8 mouse cellular contexts compared by ENCODE assay signal in the genomic region with DNA sequence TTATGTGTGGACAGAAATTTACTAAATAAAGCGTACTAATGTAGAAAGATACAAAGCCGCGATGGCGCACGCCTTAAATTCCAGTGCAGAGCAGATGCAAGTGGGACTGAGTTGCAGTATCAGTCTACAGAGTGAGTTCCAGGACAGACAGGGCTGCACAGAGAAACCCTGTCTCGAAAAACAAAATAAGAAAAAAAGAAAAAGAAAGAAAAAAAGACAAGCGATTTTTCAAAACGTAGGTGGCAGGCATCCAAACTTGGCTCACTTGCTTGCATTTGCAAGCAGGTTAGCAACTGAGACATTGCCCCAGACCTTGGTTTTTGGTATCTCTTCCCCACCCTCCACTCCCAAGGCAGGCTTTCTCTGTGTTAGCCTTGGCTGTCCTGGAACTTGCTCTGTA. TPM values are rescaled to one million over a fixed set of nuclear protein-coding genes. Genes with fewer than 3 reads are reported as not detected.
A peak's percentile ranks its signal among the peaks of the same experiment; 100 is the strongest.
DNase-seq lines count a peak whose midpoint lies in the region; ATAC-seq and TF ChIP-seq lines count a peak whose summit lies in the region.

No protein-coding gene starts in this region.

- peak overlapping the region; percentile 87 for H3K27ac ChIP-seq in heart, embryonic 13.5 days (replicated peaks)
- peak overlapping the region; percentile 93 for H3K27ac ChIP-seq in forebrain, embryonic 16.5 days (ENCODE audit: low read length)
- H3K27ac ChIP-seq in liver, postnatal 0 days (ENCODE audit: low read depth), result peak overlapping the region; percentile 53; the same call in 1 of the 2 replicates

- no peak for ATAC-seq in heart, embryonic 13.5 days (ENCODE audit: extremely low read depth, insufficient number of reproducible peaks, low FRiP score, low TSS enrichment)
- ATAC-seq in forebrain, embryonic 16.5 days, result no peak
- no peak for ATAC-seq in liver, postnatal 0 days

- H3K4me1 ChIP-seq in heart, embryonic 13.5 days, result peaks cover 60% of the 10 kb centered on the region
- peaks cover 64% of the 10 kb centered on the region for H3K4me1 ChIP-seq in forebrain, embryonic 16.5 days (replicated peaks; ENCODE audit: control insufficient read depth, insufficient read depth, low read length)
- peaks cover 34% of the 10 kb centered on the region for H3K4me1 ChIP-seq in liver, postnatal 0 days (ENCODE audit: insufficient read depth)

- H3K9me3 ChIP-seq in heart, embryonic 13.5 days, result no peaks in the 10 kb centered on the region
- H3K9me3 ChIP-seq in forebrain, embryonic 16.5 days (ENCODE audit: control insufficient read depth, low read length), result no peaks in the 10 kb centered on the region
- H3K9me3 ChIP-seq in liver, postnatal 0 days (ENCODE audit: low read length), result no peaks in the 10 kb centered on the region

- peak overlapping the region; percentile 94 for H3K4me2 ChIP-seq in heart, embryonic 13.5 days
- H3K4me2 ChIP-seq in forebrain, embryonic 16.5 days (ENCODE audit: low read length), result peak overlapping the region; percentile 56
- H3K4me2 ChIP-seq in liver, postnatal 0 days (ENCODE audit: low read depth, low read length), result peak overlapping the region; percentile 95; the same call in 1 of the 2 replicates

- no peak for TF ChIP-seq EP300 in liver, postnatal 0 days (IDR thresholded peaks at IDR 0.05; ENCODE audit: low read depth)

- peak overlapping the region; percentile 94 for H3K4me3 ChIP-seq in heart, embryonic 13.5 days
- peak overlapping the region; percentile 28 for H3K4me3 ChIP-seq in forebrain, embryonic 16.5 days (replicated peaks; ENCODE audit: low read length)
- H3K4me3 ChIP-seq in liver, postnatal 0 days (ENCODE audit: low read depth, low read length), result peak overlapping the region; percentile 82

- no peak for TF ChIP-seq CTCF in liver, postnatal 0 days (IDR thresholded peaks at IDR 0.05; ENCODE audit: low read depth)

- WGBS in heart, embryonic 13.5 days, result 28% methylated on average over 8 of the region's 8 CpGs
- 2% methylated on average over 8 of the region's 8 CpGs for WGBS in forebrain, embryonic 16.5 days
- 50% methylated on average over 8 of the region's 8 CpGs for WGBS in liver, postnatal 0 days (ENCODE audit: insufficient replicate concordance)

- no peaks in the 10 kb centered on the region for H3K27me3 ChIP-seq in heart, embryonic 13.5 days (replicated peaks)
- H3K27me3 ChIP-seq in forebrain, embryonic 16.5 days (replicated peaks; ENCODE audit: control insufficient read depth, insufficient read depth, low read length), result no peaks in the 10 kb centered on the region
- no peaks in the 10 kb centered on the region for H3K27me3 ChIP-seq in liver, postnatal 0 days (ENCODE audit: insufficient read depth, low read length)

- DNase-seq in heart, adult 8-10 months (ENCODE audit: low spot score), result no peak
- peak; percentile 27 for DNase-seq in Muller cell, postnatal 12 days (ENCODE audit: inconsistent ontology term)
- DNase-seq in liver, postnatal 0 days, result no peak
- no peak for DNase-seq in spleen, postnatal 14 days (ENCODE audit: low spot score in 2 of 2)
- no peak for DNase-seq in cerebellum, adult 9-10 months
- no peak for DNase-seq in gastrocnemius, postnatal 4 days (ENCODE audit: low spot score in 2 of 2)

- peaks cover 24% of the 10 kb centered on the region for H3K36me3 ChIP-seq in heart, embryonic 13.5 days
- H3K36me3 ChIP-seq in forebrain, embryonic 16.5 days (ENCODE audit: control insufficient read depth, insufficient read depth), result no peaks in the 10 kb centered on the region; the same call in 1 of the 2 replicates
- H3K36me3 ChIP-seq in liver, postnatal 0 days (replicated peaks; ENCODE audit: insufficient read depth, low read length), result 0 out of 2 replicates have a peak, but pooled peaks cover 6% of the 10 kb centered on the region

- H3K9ac ChIP-seq in heart, embryonic 13.5 days, result no peak overlapping the region
- peak overlapping the region; percentile 48; the same call in 1 of the 2 replicates for H3K9ac ChIP-seq in forebrain, embryonic 16.5 days (replicated peaks; ENCODE audit: low read depth, low read length)
- no peak overlapping the region for H3K9ac ChIP-seq in liver, postnatal 0 days (replicated peaks)

RNA-seq across cellular contexts. Expression of gene Med25, which starts 0.7 kb away (rescaled TPM):
- 72.6 and 73.1 TPM in 2 replicates for polyA plus RNA-seq in heart, embryonic 13.5 days (2015; fragmentation: Nextera tagmentation; extraction: Ambion mirVana)
- 10 to 100 TPM; 79.8 to 88.1 (median 85.0) TPM for total RNA-seq in heart, adult 8-10 months (2022)
- polyA plus RNA-seq in forebrain, embryonic 16.5 days (2015; fragmentation: Nextera tagmentation; extraction: Ambion mirVana), result 158 and 166 TPM in 2 replicates
- polyA plus RNA-seq in liver, postnatal 0 days (2015; fragmentation: Nextera tagmentation; extraction: Ambion mirVana), result 35.6 and 37.7 TPM in 2 replicates
- 10 to 100 TPM; 63.8 to 67.6 TPM for total RNA-seq in gastrocnemius, postnatal 4 days (2021)

RNA-seq across cellular contexts. Expression of gene Fuz, which starts 2.7 kb away (rescaled TPM):
- 13.6 and 14.6 TPM in 2 replicates for polyA plus RNA-seq in heart, embryonic 13.5 days (2015; fragmentation: Nextera tagmentation; extraction: Ambion mirVana)
- 10 to 100 TPM; 14.9 to 18.5 (median 17.4) TPM for total RNA-seq in heart, adult 8-10 months (2022)
- polyA plus RNA-seq in forebrain, embryonic 16.5 days (2015; fragmentation: Nextera tagmentation; extraction: Ambion mirVana), result 21.1 and 21.2 TPM in 2 replicates
- 4.1 and 4.4 TPM in 2 replicates for polyA plus RNA-seq in liver, postnatal 0 days (2015; fragmentation: Nextera tagmentation; extraction: Ambion mirVana)
- 10 to 100 TPM; 16.1 to 18.4 TPM for total RNA-seq in gastrocnemius, postnatal 4 days (2021)

RNA-seq across cellular contexts. Expression of gene Ptov1, which starts 23.6 kb away (rescaled TPM):
- 256 and 266 TPM in 2 replicates for polyA plus RNA-seq in heart, embryonic 13.5 days (2015; fragmentation: Nextera tagmentation; extraction: Ambion mirVana)
- 100 to 1,000 TPM; 178 to 199 (median 189) TPM for total RNA-seq in heart, adult 8-10 months (2022)
- polyA plus RNA-seq in forebrain, embryonic 16.5 days (2015; fragmentation: Nextera tagmentation; extraction: Ambion mirVana), result 551 and 582 TPM in 2 replicates
- polyA plus RNA-seq in liver, postnatal 0 days (2015; fragmentation: Nextera tagmentation; extraction: Ambion mirVana), result 43.5 and 49.8 TPM in 2 replicates
- 100 to 1,000 TPM; 332 to 346 TPM for total RNA-seq in gastrocnemius, postnatal 4 days (2021)

RNA-seq across cellular contexts. Expression of gene Ap2a1, which starts 36.1 kb away (rescaled TPM):
- 55.5 and 56.8 TPM in 2 replicates for polyA plus RNA-seq in heart, embryonic 13.5 days (2015; fragmentation: Nextera tagmentation; extraction: Ambion mirVana)
- 10 to 100 TPM; 61.0 to 74.9 (median 67.2) TPM for total RNA-seq in heart, adult 8-10 months (2022)
- 111 and 113 TPM in 2 replicates for polyA plus RNA-seq in forebrain, embryonic 16.5 days (2015; fragmentation: Nextera tagmentation; extraction: Ambion mirVana)
- 25.6 and 29.5 TPM in 2 replicates for polyA plus RNA-seq in liver, postnatal 0 days (2015; fragmentation: Nextera tagmentation; extraction: Ambion mirVana)
- 10 to 100 TPM; 84.8 to 88.9 TPM for total RNA-seq in gastrocnemius, postnatal 4 days (2021)

RNA-seq across cellular contexts. Expression of gene Pnkp, which starts 36.3 kb away (rescaled TPM):
- polyA plus RNA-seq in heart, embryonic 13.5 days (2015; fragmentation: Nextera tagmentation; extraction: Ambion mirVana), result 24.0 and 24.3 TPM in 2 replicates
- total RNA-seq in heart, adult 8-10 months (2022), result 10 to 100 TPM; 17.8 to 20.6 (median 19.6) TPM
- 29.4 and 32.6 TPM in 2 replicates for polyA plus RNA-seq in forebrain, embryonic 16.5 days (2015; fragmentation: Nextera tagmentation; extraction: Ambion mirVana)
- polyA plus RNA-seq in liver, postnatal 0 days (2015; fragmentation: Nextera tagmentation; extraction: Ambion mirVana), result 25.6 and 27.9 TPM in 2 replicates
- 10 to 100 TPM; 18.6 to 20.5 TPM for total RNA-seq in gastrocnemius, postnatal 4 days (2021)

Comparison
In these comparisons a context has a peak if more than half of its experiments do, and no peak if none do; other contexts are left out.
1. H3K4me3 ChIP-seq: peak in every context shown above with its lines; median percentile 94 in heart, embryonic 13.5 days; 82 in liver, postnatal 0 days; 28 in forebrain, embryonic 16.5 days.